Mouse (Mus musculus): Measurements from ENCODE around the gene Slc38a3. TPM values are rescaled to one million over a fixed set of nuclear protein-coding genes. Genes with fewer than 3 reads are reported as not detected.

The Slc38a3 gene
- polyA plus RNA-seq, 1 experiment from 2014 or later: 19.5 TPM

- H3K27ac ChIP-seq: peak overlapping the region; percentile 58
- no peaks in the 10 kb centered on the region for H3K27me3 ChIP-seq (replicated peaks)
- WGBS: 68% methylated on average over 5 of the region's 5 CpGs
- H3K36me3 ChIP-seq: peaks cover 16% of the 10 kb centered on the region
- H3K4me1 ChIP-seq: peaks cover 63% of the 10 kb centered on the region
- H3K9ac ChIP-seq: no peak overlapping the region
- no peaks in the 10 kb centered on the region for H3K9me3 ChIP-seq
- H3K4me2 ChIP-seq: no peak overlapping the region
- no peak for ATAC-seq (ENCODE audit: insufficient read depth, low FRiP score, low read depth)
- no peak overlapping the region for H3K4me3 ChIP-seq (replicated peaks)
Observed at GRCm38 (mm10) chr9:107624539-107624938, 44.8 kb downstream of the Slc38a3 start.

- H3K27ac ChIP-seq: no peak overlapping the region
- H3K9me3 ChIP-seq: no peaks in the 10 kb centered on the region
- no peak overlapping the region for H3K4me2 ChIP-seq
- peaks cover 39% of the 10 kb centered on the region for H3K36me3 ChIP-seq
- ATAC-seq (ENCODE audit: insufficient read depth, low FRiP score, low read depth): no peak
- H3K27me3 ChIP-seq (replicated peaks): no peaks in the 10 kb centered on the region
- H3K4me1 ChIP-seq: peaks cover 45% of the 10 kb centered on the region
- no peak overlapping the region for H3K4me3 ChIP-seq (replicated peaks)
- no peak overlapping the region for H3K9ac ChIP-seq
Observed at GRCm38 (mm10) chr9:107620954-107621353, 48.4 kb downstream of the Slc38a3 start.

GRCm38 (mm10) chr9:107619546-107619879 lies 49.8 kb downstream of the Slc38a3 start:
- Histone ChIP-seq H3K9ac (no peak overlapping the region), H3K27ac (peak overlapping the region; percentile 85), H3K9me3 (no peaks in the 10 kb centered on the region), H3K4me1 (peaks cover 33% of the 10 kb centered on the region), H3K4me3 (replicated peaks) (no peak overlapping the region), H3K36me3 (peaks cover 44% of the 10 kb centered on the region), H3K27me3 (replicated peaks) (no peaks in the 10 kb centered on the region), H3K4me2 (no peak overlapping the region)
- 0 out of 2 replicates have a peak, but pooled peaks have one; percentile 8 for ATAC-seq (ENCODE audit: insufficient read depth, low FRiP score, low read depth)
- 59% methylated on average over 13 of the region's 13 CpGs for WGBS

GRCm38 (mm10) chr9:107618778-107619545 lies 50.4 kb downstream of the Slc38a3 start:
- peak; percentile 69 for ATAC-seq (ENCODE audit: insufficient read depth, low FRiP score, low read depth)
- H3K9me3 ChIP-seq: no peaks in the 10 kb centered on the region
- peaks cover 46% of the 10 kb centered on the region for H3K36me3 ChIP-seq
- H3K4me1 ChIP-seq: peaks cover 29% of the 10 kb centered on the region
- 17% methylated on average over 13 of the region's 13 CpGs for WGBS
- H3K27ac ChIP-seq: peak overlapping the region; percentile 85
- no peak overlapping the region for H3K4me3 ChIP-seq (replicated peaks)
- H3K4me2 ChIP-seq: no peak overlapping the region
- H3K9ac ChIP-seq: no peak overlapping the region
- no peaks in the 10 kb centered on the region for H3K27me3 ChIP-seq (replicated peaks)

- no peak overlapping the region for H3K4me3 ChIP-seq (replicated peaks)
- no peaks in the 10 kb centered on the region for H3K9me3 ChIP-seq
- H3K36me3 ChIP-seq: peaks cover 50% of the 10 kb centered on the region
- H3K4me1 ChIP-seq: peaks cover 31% of the 10 kb centered on the region
- 82% methylated on average over 6 of the region's 6 CpGs for WGBS
- H3K4me2 ChIP-seq: no peak overlapping the region
- H3K9ac ChIP-seq: no peak overlapping the region
- ATAC-seq (ENCODE audit: insufficient read depth, low FRiP score, low read depth): no peak
- H3K27ac ChIP-seq: peak overlapping the region; percentile 85
- no peaks in the 10 kb centered on the region for H3K27me3 ChIP-seq (replicated peaks)
Observed at GRCm38 (mm10) chr9:107618098-107618497, 51.2 kb downstream of the Slc38a3 start.

- Histone ChIP-seq H3K4me2 (no peak overlapping the region), H3K27ac (no peak overlapping the region), H3K4me3 (replicated peaks) (no peak overlapping the region), H3K4me1 (peaks cover 35% of the 10 kb centered on the region), H3K9ac (no peak overlapping the region), H3K9me3 (no peaks in the 10 kb centered on the region), H3K36me3 (peaks cover 50% of the 10 kb centered on the region), H3K27me3 (replicated peaks) (no peaks in the 10 kb centered on the region)
- 77% methylated on average over 2 of the region's 2 CpGs for WGBS
- no peak for ATAC-seq (ENCODE audit: insufficient read depth, low FRiP score, low read depth)
Observed at GRCm38 (mm10) chr9:107617461-107617860, 51.9 kb downstream of the Slc38a3 start.

- Histone ChIP-seq H3K4me2 (no peak overlapping the region), H3K4me3 (replicated peaks) (no peak overlapping the region), H3K36me3 (peaks cover 44% of the 10 kb centered on the region), H3K27me3 (replicated peaks) (no peaks in the 10 kb centered on the region), H3K9ac (no peak overlapping the region), H3K9me3 (no peaks in the 10 kb centered on the region), H3K4me1 (peaks cover 37% of the 10 kb centered on the region), H3K27ac (no peak overlapping the region)
- WGBS: 76% methylated on average over 4 of the region's 4 CpGs
- no peak for ATAC-seq (ENCODE audit: insufficient read depth, low FRiP score, low read depth)
Observed at GRCm38 (mm10) chr9:107615035-107615434, 54.3 kb downstream of the Slc38a3 start.

- Histone ChIP-seq H3K4me3 (replicated peaks) (peak overlapping the region; percentile 40), H3K27ac (peak overlapping the region; percentile 88), H3K9ac (no peak overlapping the region), H3K4me2 (peak overlapping the region; percentile 89), H3K27me3 (replicated peaks) (no peaks in the 10 kb centered on the region), H3K9me3 (no peaks in the 10 kb centered on the region), H3K4me1 (peaks cover 34% of the 10 kb centered on the region), H3K36me3 (peaks cover 32% of the 10 kb centered on the region)
- no peak for ATAC-seq (ENCODE audit: insufficient read depth, low FRiP score, low read depth)
- WGBS: 8% methylated on average over 12 of the region's 12 CpGs
Observed at GRCm38 (mm10) chr9:107612945-107613569, 56.3 kb downstream of the Slc38a3 start.

GRCm38 (mm10) chr9:107612191-107612944 lies 57.0 kb downstream of the Slc38a3 start:
- peak; percentile 92 for ATAC-seq (ENCODE audit: insufficient read depth, low FRiP score, low read depth)
- Histone ChIP-seq H3K9me3 (no peaks in the 10 kb centered on the region), H3K9ac (peak overlapping the region; percentile 12; the same call in 1 of the 2 replicates), H3K4me1 (peaks cover 40% of the 10 kb centered on the region), H3K27ac (peak overlapping the region; percentile 90), H3K36me3 (peaks cover 28% of the 10 kb centered on the region), H3K4me3 (replicated peaks) (peak overlapping the region; percentile 40), H3K4me2 (peak overlapping the region; percentile 89), H3K27me3 (replicated peaks) (no peaks in the 10 kb centered on the region)
- WGBS: 5% methylated on average over 44 of the region's 48 CpGs

- peak overlapping the region; percentile 89; the same call in 1 of the 2 replicates for H3K4me2 ChIP-seq
- peak overlapping the region; percentile 90 for H3K27ac ChIP-seq
- H3K9ac ChIP-seq: no peak overlapping the region
- H3K4me3 ChIP-seq (replicated peaks): peak overlapping the region; percentile 40; the same call in 1 of the 2 replicates
- H3K36me3 ChIP-seq: peaks cover 23% of the 10 kb centered on the region
- no peak for ATAC-seq (ENCODE audit: insufficient read depth, low FRiP score, low read depth)
- H3K27me3 ChIP-seq (replicated peaks): no peaks in the 10 kb centered on the region
- H3K9me3 ChIP-seq: no peaks in the 10 kb centered on the region
- WGBS: 64% methylated on average over 6 of the region's 6 CpGs
- peaks cover 46% of the 10 kb centered on the region for H3K4me1 ChIP-seq
Observed at GRCm38 (mm10) chr9:107611456-107612190, 57.7 kb downstream of the Slc38a3 start.

GRCm38 (mm10) chr9:107609433-107609830 lies 59.9 kb downstream of the Slc38a3 start:
- Histone ChIP-seq H3K4me2 (no peak overlapping the region), H3K36me3 (0 out of 2 replicates have a peak, but pooled peaks cover 6% of the 10 kb centered on the region), H3K27ac (peak overlapping the region; percentile 17; the same call in 1 of the 2 replicates), H3K4me3 (replicated peaks) (no peak overlapping the region), H3K9ac (no peak overlapping the region), H3K4me1 (peaks cover 56% of the 10 kb centered on the region), H3K27me3 (replicated peaks) (no peaks in the 10 kb centered on the region), H3K9me3 (no peaks in the 10 kb centered on the region)
- no peak for ATAC-seq (ENCODE audit: insufficient read depth, low FRiP score, low read depth)
- WGBS: 65% methylated on average over 4 of the region's 4 CpGs

Measured in stomach, embryonic 15.5 days (tissue).